Mouse (Mus musculus): Measurements from ENCODE around the gene Epb41l3. TPM values are rescaled to one million over a fixed set of nuclear protein-coding genes. Genes with fewer than 3 reads are reported as not detected.

The Epb41l3 gene
- polyA plus RNA-seq, 1 experiment = 27.1 TPM

- no peak for TF ChIP-seq POLR2A (IDR thresholded peaks at IDR 0.05; ENCODE audit: insufficient read depth, low read length)
- peak; percentile 61 for TF ChIP-seq CTCF (IDR thresholded peaks at IDR 0.05; ENCODE audit: low read depth, low read length)
- no peak for TF ChIP-seq EP300 (IDR thresholded peaks at IDR 0.05; ENCODE audit: insufficient read depth, low read depth, low read length)
Measured at GRCm38 (mm10) chr17:69256441-69256840, 181.0 kb downstream of the Epb41l3 start.

GRCm38 (mm10) chr17:69263810-69264565 is 188.5 kb downstream of the Epb41l3 start:
- no peaks in the 10 kb centered on the region for H3K27me3 ChIP-seq (ENCODE audit: control insufficient read depth, insufficient read depth, low read length, poor library complexity, severe bottlenecking)
- H3K4me3 ChIP-seq (ENCODE audit: low read depth, low read length) = no peak overlapping the region
- TF ChIP-seq EP300 (IDR thresholded peaks at IDR 0.05; ENCODE audit: insufficient read depth, low read depth, low read length) (no peak), POLR2A (IDR thresholded peaks at IDR 0.05; ENCODE audit: insufficient read depth, low read length) (no peak), CTCF (IDR thresholded peaks at IDR 0.05; ENCODE audit: low read depth, low read length) (no peak)
- no peak overlapping the region for H3K27ac ChIP-seq (ENCODE audit: insufficient read depth, low read length)
- H3K36me3 ChIP-seq (ENCODE audit: control insufficient read depth, insufficient read depth, low read length, poor library complexity, severe bottlenecking) = no peaks in the 10 kb centered on the region
- H3K4me1 ChIP-seq (ENCODE audit: control insufficient read depth, insufficient read depth, low read length) = no peaks in the 10 kb centered on the region
- no peak overlapping the region for H3K9ac ChIP-seq (ENCODE audit: low read depth, poor library complexity, severe bottlenecking)
- H3K9me3 ChIP-seq (replicated peaks; ENCODE audit: control insufficient read depth, insufficient read depth, low read length, poor library complexity, severe bottlenecking) = no peaks in the 10 kb centered on the region

More at GRCm38 (mm10) chr17:69256441-69256840, 181.0 kb downstream of the Epb41l3 start:
- Histone ChIP-seq H3K27ac (ENCODE audit: insufficient read depth, low read length) (no peak overlapping the region), H3K4me1 (ENCODE audit: control insufficient read depth, insufficient read depth, low read length) (no peaks in the 10 kb centered on the region), H3K9me3 (replicated peaks; ENCODE audit: control insufficient read depth, insufficient read depth, low read length, poor library complexity, severe bottlenecking) (no peaks in the 10 kb centered on the region), H3K9ac (ENCODE audit: low read depth, poor library complexity, severe bottlenecking) (no peak overlapping the region), H3K4me3 (ENCODE audit: low read depth, low read length) (no peak overlapping the region), H3K27me3 (ENCODE audit: control insufficient read depth, insufficient read depth, low read length, poor library complexity, severe bottlenecking) (no peaks in the 10 kb centered on the region), H3K36me3 (ENCODE audit: control insufficient read depth, insufficient read depth, low read length, poor library complexity, severe bottlenecking) (no peaks in the 10 kb centered on the region)

GRCm38 (mm10) chr17:69265171-69265570 is 189.7 kb downstream of the Epb41l3 start:
- no peak overlapping the region for H3K9ac ChIP-seq (ENCODE audit: low read depth, poor library complexity, severe bottlenecking)
- no peak overlapping the region for H3K4me3 ChIP-seq (ENCODE audit: low read depth, low read length)
- H3K27ac ChIP-seq (ENCODE audit: insufficient read depth, low read length) = no peak overlapping the region
- H3K27me3 ChIP-seq (ENCODE audit: control insufficient read depth, insufficient read depth, low read length, poor library complexity, severe bottlenecking) = no peaks in the 10 kb centered on the region
- no peaks in the 10 kb centered on the region for H3K9me3 ChIP-seq (replicated peaks; ENCODE audit: control insufficient read depth, insufficient read depth, low read length, poor library complexity, severe bottlenecking)
- H3K36me3 ChIP-seq (ENCODE audit: control insufficient read depth, insufficient read depth, low read length, poor library complexity, severe bottlenecking) = no peaks in the 10 kb centered on the region
- H3K4me1 ChIP-seq (ENCODE audit: control insufficient read depth, insufficient read depth, low read length) = no peaks in the 10 kb centered on the region
- TF ChIP-seq CTCF (IDR thresholded peaks at IDR 0.05; ENCODE audit: low read depth, low read length) (no peak), POLR2A (IDR thresholded peaks at IDR 0.05; ENCODE audit: insufficient read depth, low read length) (no peak), EP300 (IDR thresholded peaks at IDR 0.05; ENCODE audit: insufficient read depth, low read depth, low read length) (no peak)

GRCm38 (mm10) chr17:69265759-69266463 is 190.4 kb downstream of the Epb41l3 start:
- Histone ChIP-seq H3K4me3 (ENCODE audit: low read depth, low read length) (peak overlapping the region; percentile 0; the same call in 1 of the 2 replicates), H3K9ac (ENCODE audit: low read depth, poor library complexity, severe bottlenecking) (no peak overlapping the region), H3K27ac (ENCODE audit: insufficient read depth, low read length) (no peak overlapping the region), H3K4me1 (ENCODE audit: control insufficient read depth, insufficient read depth, low read length) (no peaks in the 10 kb centered on the region), H3K36me3 (ENCODE audit: control insufficient read depth, insufficient read depth, low read length, poor library complexity, severe bottlenecking) (no peaks in the 10 kb centered on the region), H3K27me3 (ENCODE audit: control insufficient read depth, insufficient read depth, low read length, poor library complexity, severe bottlenecking) (no peaks in the 10 kb centered on the region), H3K9me3 (replicated peaks; ENCODE audit: control insufficient read depth, insufficient read depth, low read length, poor library complexity, severe bottlenecking) (no peaks in the 10 kb centered on the region)
- no peak for TF ChIP-seq POLR2A (IDR thresholded peaks at IDR 0.05; ENCODE audit: insufficient read depth, low read length)

- TF ChIP-seq CTCF (IDR thresholded peaks at IDR 0.05; ENCODE audit: low read depth, low read length) = no peak
- no peak for TF ChIP-seq POLR2A (IDR thresholded peaks at IDR 0.05; ENCODE audit: insufficient read depth, low read length)
- no peak for TF ChIP-seq EP300 (IDR thresholded peaks at IDR 0.05; ENCODE audit: insufficient read depth, low read depth, low read length)
Measured at GRCm38 (mm10) chr17:69266936-69267335, 191.5 kb downstream of the Epb41l3 start.

GRCm38 (mm10) chr17:69267526-69267925 is 192.0 kb downstream of the Epb41l3 start:
- no peak overlapping the region for H3K27ac ChIP-seq (ENCODE audit: insufficient read depth, low read length)
- H3K4me1 ChIP-seq (ENCODE audit: control insufficient read depth, insufficient read depth, low read length) = no peaks in the 10 kb centered on the region
- no peaks in the 10 kb centered on the region for H3K27me3 ChIP-seq (ENCODE audit: control insufficient read depth, insufficient read depth, low read length, poor library complexity, severe bottlenecking)
- H3K4me3 ChIP-seq (ENCODE audit: low read depth, low read length) = no peak overlapping the region
- no peaks in the 10 kb centered on the region for H3K36me3 ChIP-seq (ENCODE audit: control insufficient read depth, insufficient read depth, low read length, poor library complexity, severe bottlenecking)
- TF ChIP-seq CTCF (IDR thresholded peaks at IDR 0.05; ENCODE audit: low read depth, low read length) (no peak), EP300 (IDR thresholded peaks at IDR 0.05; ENCODE audit: insufficient read depth, low read depth, low read length) (no peak), POLR2A (IDR thresholded peaks at IDR 0.05; ENCODE audit: insufficient read depth, low read length) (no peak)
- H3K9ac ChIP-seq (ENCODE audit: low read depth, poor library complexity, severe bottlenecking) = no peak overlapping the region
- no peaks in the 10 kb centered on the region for H3K9me3 ChIP-seq (replicated peaks; ENCODE audit: control insufficient read depth, insufficient read depth, low read length, poor library complexity, severe bottlenecking)

More at GRCm38 (mm10) chr17:69266936-69267335, 191.5 kb downstream of the Epb41l3 start:
- Histone ChIP-seq H3K9me3 (replicated peaks; ENCODE audit: control insufficient read depth, insufficient read depth, low read length, poor library complexity, severe bottlenecking) (no peaks in the 10 kb centered on the region), H3K4me1 (ENCODE audit: control insufficient read depth, insufficient read depth, low read length) (no peaks in the 10 kb centered on the region), H3K27ac (ENCODE audit: insufficient read depth, low read length) (no peak overlapping the region), H3K27me3 (ENCODE audit: control insufficient read depth, insufficient read depth, low read length, poor library complexity, severe bottlenecking) (no peaks in the 10 kb centered on the region), H3K36me3 (ENCODE audit: control insufficient read depth, insufficient read depth, low read length, poor library complexity, severe bottlenecking) (no peaks in the 10 kb centered on the region), H3K9ac (ENCODE audit: low read depth, poor library complexity, severe bottlenecking) (no peak overlapping the region), H3K4me3 (ENCODE audit: low read depth, low read length) (no peak overlapping the region)
